Mouse (Mus musculus): ENCODE measurements around the gene Ghrl. TPM values are rescaled to one million over a fixed set of nuclear protein-coding genes. Genes with fewer than 3 reads are reported as not detected.

The Ghrl gene
- polyA plus RNA-seq (2012) = 1.3 TPM in 1 of 2 replicates, not detected in the other

DNA sequence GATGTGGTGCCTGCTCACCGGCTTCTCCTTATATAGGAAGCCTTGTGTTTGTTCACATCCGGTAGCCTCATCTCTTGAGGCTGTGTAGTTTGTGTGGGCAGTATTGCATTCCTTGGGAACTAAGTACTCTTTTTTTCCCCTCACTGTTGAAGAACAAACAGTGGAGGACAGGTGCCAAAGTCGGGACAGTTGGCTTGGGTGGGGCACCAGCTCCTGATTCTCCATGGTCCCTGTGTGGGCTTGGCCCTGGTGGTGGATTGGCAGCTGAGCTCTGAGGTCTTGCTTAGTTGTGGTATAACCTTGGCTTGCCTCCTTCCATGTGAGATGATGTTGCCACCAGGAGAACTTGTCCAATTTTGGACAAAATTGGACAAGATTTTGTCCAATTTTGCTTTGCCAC, at the start of gene Ghrl:
TSS of gene Ghrl (minus strand) at position 3 of the 400 bp plus-strand sequence.

GRCm38 (mm10) chr6:113740236-113741217, 20.8 kb upstream of the Ghrl start, which contains the start of gene Sec13:
Sec13 (minus strand) TSS chr6:113740743.

DNA sequence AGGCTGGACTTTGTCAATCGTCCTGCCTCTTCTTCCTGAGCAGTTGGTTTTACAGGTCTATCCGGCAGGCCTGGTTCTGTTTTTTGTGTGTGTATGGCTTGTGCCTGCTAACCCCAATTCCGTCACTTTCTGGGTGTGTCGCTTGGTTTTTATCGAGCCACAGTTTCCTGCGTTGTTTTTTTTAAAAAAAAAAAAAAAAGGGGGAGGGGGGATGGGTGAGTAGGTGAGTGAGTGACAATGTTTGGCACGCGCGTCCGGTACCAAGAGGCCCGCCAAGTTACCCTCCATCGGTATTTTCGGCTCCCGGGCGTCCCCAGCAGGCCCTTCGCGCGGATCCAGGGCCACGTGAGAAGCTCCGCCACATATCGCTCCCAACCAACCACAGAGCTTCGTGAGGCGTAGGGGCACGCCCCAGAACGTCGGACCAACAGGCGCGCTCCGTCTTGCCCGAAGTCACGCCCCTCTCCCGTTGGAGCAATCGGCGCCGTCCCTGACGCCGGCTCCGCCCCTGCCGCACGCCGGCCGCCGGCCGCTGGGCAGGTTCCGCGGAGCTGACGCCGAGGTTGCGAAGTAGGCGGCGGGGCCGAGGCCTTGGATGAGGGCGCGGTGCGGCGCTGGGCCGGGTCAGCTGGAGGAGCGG, 23.0 kb downstream of the Ghrl start, which contains the start of gene Tatdn2:
TSS of gene Tatdn2 (plus strand) at position 469 of the 640 bp plus-strand sequence.

Other genes with a start within 250 kb of the Ghrl start
- gene Il17rc, start 248.5 kb downstream of the Ghrl start, polyA plus RNA-seq (2012) = 0.29 and 1.9 TPM in 2 replicates
- 37.0 and 42.1 TPM in 2 replicates for gene Creld1, start 236.6 kb downstream of the Ghrl start, polyA plus RNA-seq (2012)
- 0.02 and 0.06 TPM in 2 replicates for gene Prrt3, start 217.9 kb downstream of the Ghrl start, polyA plus RNA-seq (2012)
- 33.9 and 35.5 TPM in 2 replicates for gene Emc3, start 188.2 kb downstream of the Ghrl start, polyA plus RNA-seq (2012)
- gene Fancd2, start 188.2 kb downstream of the Ghrl start, polyA plus RNA-seq (2012) = 1.6 and 2.2 TPM in 2 replicates
- gene Fancd2os, start 119.2 kb downstream of the Ghrl start, polyA plus RNA-seq (2012) = not detected in 2 replicates
- 40.1 and 48.6 TPM in 2 replicates for gene Brk1, start 115.1 kb downstream of the Ghrl start, polyA plus RNA-seq (2012)
- 7.0 and 7.1 TPM in 2 replicates for gene Vhl, start 95.9 kb downstream of the Ghrl start, polyA plus RNA-seq (2012)
- 44.0 and 46.5 TPM in 2 replicates for gene Irak2, start 81.4 kb downstream of the Ghrl start, polyA plus RNA-seq (2012)
- gene Tatdn2, start 22.8 kb downstream of the Ghrl start, polyA plus RNA-seq (2012) = 59.9 and 84.5 TPM in 2 replicates
- gene Sec13, start 20.9 kb upstream of the Ghrl start, polyA plus RNA-seq (2012) = 29.9 TPM in 2 replicates

Measured in megakaryocyte-erythroid progenitor cell, adult 5 weeks (primary cell).